Mouse (Mus musculus): Measurements from ENCODE around the gene Hbb-bt.
"Not testable (repeated sequence)": the region's sequence is repeated elsewhere in the genome, so short reads cannot be mapped to it uniquely, and the experiment has no call there.

DNA sequence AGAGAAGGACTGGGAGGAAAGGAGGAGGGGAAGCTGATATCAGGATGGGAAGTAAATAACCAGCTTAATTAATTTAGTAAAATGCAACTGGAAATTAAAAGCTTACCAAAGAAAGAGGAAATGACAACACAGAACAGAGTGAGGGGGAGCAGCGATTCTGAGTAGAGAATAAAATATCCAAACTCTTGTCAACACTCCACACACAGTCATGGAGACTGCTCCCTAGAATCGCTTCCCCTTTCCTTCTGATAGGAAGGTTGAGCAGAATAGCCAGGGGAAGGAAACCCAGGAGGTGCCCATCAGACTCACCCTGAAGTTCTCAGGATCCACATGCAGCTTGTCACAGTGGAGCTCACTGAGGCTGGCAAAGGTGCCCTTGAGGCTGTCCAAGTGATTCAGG lies 13.3 kb upstream of the Hbb-bt start:
- not testable (repeated sequence) for TF ChIP-seq CTCF (IDR thresholded peaks at IDR 0.05; ENCODE audit: borderline replicate concordance, insufficient read depth, low read depth, low read length); POLR2A (IDR thresholded peaks at IDR 0.05; ENCODE audit: borderline replicate concordance, insufficient read depth, low read length)
